Mouse (Mus musculus) testis, adult 2 months (tissue): ENCODE results near the gene Gm47791. TPM values are rescaled to one million over a fixed set of nuclear protein-coding genes. Genes with fewer than 3 reads are reported as not detected.

Source experiments
- H3K27ac ChIP-seq: fragments of 200-500 bp; 2 replicates; pipeline ENCODE4 v1.5.1; 2012; ENCODE audit warnings: low read depth, low read length; ENCODE audit not compliant: control insufficient read depth, insufficient read depth
- H3K27me3 ChIP-seq: fragments of 200-500 bp; 2 replicates; pipeline ENCODE4 v1.6.1; 2012; ENCODE audit warnings: mild to moderate bottlenecking, low read length, moderate library complexity; ENCODE audit not compliant: control insufficient read depth, insufficient read depth
- H3K36me3 ChIP-seq: fragments of 200-500 bp; 2 replicates; pipeline ENCODE4 v1.6.1; 2012; ENCODE audit warnings: mild to moderate bottlenecking, low read length; ENCODE audit not compliant: control insufficient read depth, insufficient read depth
- H3K4me1 ChIP-seq: fragments of 200-500 bp; 2 replicates; pipeline ENCODE4 v1.6.1; 2012; ENCODE audit warnings: low read length; ENCODE audit not compliant: control insufficient read depth, insufficient read depth
- H3K4me3 ChIP-seq: fragments of 200-500 bp; 2 replicates; pipeline ENCODE4 v1.5.1; 2012; ENCODE audit warnings: low read depth, mild to moderate bottlenecking, low read length, moderate library complexity, mixed read lengths; ENCODE audit not compliant: control insufficient read depth
- CTCF ChIP-seq: fragments of 200-500 bp; IDR thresholded peaks from 2 replicates; pipeline ENCODE4 v1.5.1; 2012; ENCODE audit warnings: low read depth, mild to moderate bottlenecking, inconsistent platforms, low read length, moderate library complexity; ENCODE audit not compliant: control insufficient read depth, insufficient read depth, insufficient replicate concordance
- POLR2A ChIP-seq: fragments of 200-500 bp; IDR thresholded peaks from 2 replicates; pipeline ENCODE4 v1.6.1; 2012; ENCODE audit warnings: low read depth, mild to moderate bottlenecking, inconsistent platforms, low read length, moderate library complexity; ENCODE audit not compliant: control insufficient read depth
- polyA plus RNA-seq: library from polyadenylated mRNA; depleted of rRNA; stranded (reverse); fragments of >200 nt; gene quantifications from 2 replicates; pipeline ENCODE4 v1.2.3, GENCODE M21; 2012; rRNA removed

Gm47791 gene
- polyA plus RNA-seq, 1 experiment: not detected

DNA sequence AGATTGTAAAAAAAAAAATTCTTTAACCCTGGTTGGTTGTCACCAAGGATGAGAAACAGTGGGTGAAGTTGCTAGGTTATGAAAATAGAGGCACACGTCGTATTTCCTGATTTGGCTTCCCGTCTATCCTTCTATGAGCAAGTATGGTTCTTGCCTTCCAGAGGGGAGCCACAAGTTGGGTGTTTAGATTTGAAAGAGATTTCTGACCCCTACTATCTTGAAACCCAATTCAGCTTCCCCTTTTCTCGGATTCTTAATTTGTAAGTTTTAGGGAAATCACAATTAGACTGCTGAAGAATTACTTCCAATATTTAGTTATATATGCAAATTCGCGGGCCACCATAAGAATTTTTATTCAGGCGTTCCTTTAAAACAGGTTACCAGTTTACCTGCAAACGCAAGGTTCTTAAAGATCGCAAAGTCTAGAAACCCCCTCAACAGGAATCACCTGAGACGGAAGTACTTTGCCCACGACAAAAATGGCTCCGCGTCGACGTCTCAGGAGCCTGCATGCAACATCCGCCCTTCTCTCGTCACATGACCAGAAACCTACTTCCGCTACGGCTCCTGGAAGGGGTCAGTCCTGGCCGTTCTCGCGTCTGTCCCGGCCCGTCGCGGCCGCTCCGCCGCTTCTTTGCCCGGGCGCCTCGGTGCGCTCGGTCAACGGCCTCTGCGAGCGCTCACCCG, 46.6 kb downstream of the Gm47791 start, which contains the start of gene Mff:
Gene Mff, plus strand, starts transcription at position 552 of the 687 bp plus-strand sequence.
- H3K27ac ChIP-seq: peak within 1 kb of the TSS; percentile 96
- no peaks in the 10 kb centered on the region for H3K36me3 ChIP-seq
- peak within 1 kb of the TSS; percentile 98 for H3K4me3 ChIP-seq
- peaks cover 6% of the 10 kb centered on the region for H3K4me1 ChIP-seq
- no peaks in the 10 kb centered on the region for H3K27me3 ChIP-seq
- TF ChIP-seq CTCF (peak; percentile 21; the same call in 1 of the 2 replicates), POLR2A (peak; percentile 94)

Other genes starting within 250 kb of the Gm47791 start
- gene Col4a4, start 184.4 kb downstream of the Gm47791 start, polyA plus RNA-seq: 4.0 and 5.4 TPM in 2 replicates
- 5.3 and 7.9 TPM in 2 replicates for gene Col4a3, start 184.3 kb downstream of the Gm47791 start, polyA plus RNA-seq
- gene Mff, start 46.4 kb downstream of the Gm47791 start, polyA plus RNA-seq: 167 and 199 TPM in 2 replicates
- not detected in 2 replicates for gene Tm4sf20, start 2.8 kb downstream of the Gm47791 start, polyA plus RNA-seq
- gene Agfg1, start 68.2 kb upstream of the Gm47791 start, polyA plus RNA-seq: 145 and 150 TPM in 2 replicates
- 0.54 and 0.93 TPM in 2 replicates for gene A030005L19Rik, start 142.1 kb upstream of the Gm47791 start, polyA plus RNA-seq
- 0.14 TPM in 1 of 2 replicates, not detected in the other for gene A030014E15Rik, start 153.7 kb upstream of the Gm47791 start, polyA plus RNA-seq
- not detected in 2 replicates for gene Gm6217, start 160.2 kb upstream of the Gm47791 start, polyA plus RNA-seq
- not detected in 2 replicates for gene A030003K21Rik, start 172.1 kb upstream of the Gm47791 start, polyA plus RNA-seq
- not detected in 2 replicates for gene Gm7544, start 184.8 kb upstream of the Gm47791 start, polyA plus RNA-seq
- gene Gm47955, start 189.0 kb upstream of the Gm47791 start, polyA plus RNA-seq: not detected in 2 replicates
- not detected in 2 replicates for gene Gm47959, start 229.3 kb upstream of the Gm47791 start, polyA plus RNA-seq